Mouse (Mus musculus) mature B cell (primary cell): Measurements from ENCODE around the gene Krt27.

Source experiments
- in situ Hi-C: fragments of 300-500 bp; cut with MboI; formaldehyde crosslinking; loops from 2 replicates; pipeline ENCODE4 v1.14.3; 2019

Gene Krt27

DNA sequence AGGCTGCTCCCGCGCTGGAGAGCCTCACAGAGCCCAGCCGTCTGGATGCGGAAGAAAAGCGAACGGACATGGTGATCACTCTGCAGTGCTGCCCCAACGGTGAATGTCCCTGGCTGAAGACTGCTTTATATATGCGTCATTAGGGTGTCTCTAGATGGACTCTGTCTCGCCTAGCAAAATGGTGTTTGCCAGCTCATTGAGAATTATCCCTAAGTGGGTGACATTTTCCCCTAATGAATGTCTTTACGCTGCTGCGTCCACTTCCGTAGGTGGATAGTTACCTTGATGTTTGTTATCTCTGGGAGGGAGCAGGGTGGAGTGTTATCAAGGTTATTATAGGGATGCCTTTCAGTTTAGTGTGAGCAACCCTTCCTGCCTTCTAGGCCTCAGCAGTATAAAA, at the start of gene Krt27:
Gene Krt27, minus strand, starts transcription at position 101 of the 400 bp plus-strand sequence.
- in situ Hi-C loops, result no loop called here

- in situ Hi-C loops, result loop anchor here (25.0 kb wide), 1 partner anchor 887 kb away; no protein-coding TSS in a partner anchor
Observed at GRCm38 (mm10) chr11:99399956-99400549, 49.1 kb upstream of the Krt27 start.

- in situ Hi-C loops, result loop anchor here (25.0 kb wide), 1 partner anchor 888 kb away; no protein-coding TSS in a partner anchor
Observed at GRCm38 (mm10) chr11:99398832-99399231, 47.9 kb upstream of the Krt27 start.

DNA sequence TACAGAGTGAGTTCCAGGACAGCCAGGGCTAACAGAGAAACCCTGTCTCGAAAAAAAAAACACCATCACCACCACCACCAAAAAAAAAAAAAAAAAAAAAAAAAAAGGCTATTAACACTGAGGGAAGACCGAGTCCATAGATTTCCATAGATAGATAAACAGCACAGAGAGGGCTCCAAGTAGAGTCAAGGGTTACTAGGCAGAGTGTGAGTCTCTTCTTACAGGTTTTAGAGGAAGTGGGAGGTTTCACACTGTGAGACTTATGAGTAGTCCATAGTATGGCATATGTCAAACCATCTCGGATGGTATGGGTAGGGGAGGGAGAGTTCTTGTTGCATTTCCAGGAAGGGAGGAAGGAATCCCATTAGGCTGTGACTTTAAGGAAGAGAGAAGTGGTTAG, 47.2 kb upstream of the Krt27 start:
- in situ Hi-C loops, result loop anchor here (25.0 kb wide), 1 partner anchor 889 kb away; no protein-coding TSS in a partner anchor

- in situ Hi-C loops, result loop anchor here (25.0 kb wide), 1 partner anchor 891 kb away; no protein-coding TSS in a partner anchor
Observed at GRCm38 (mm10) chr11:99396661-99397060, 45.8 kb upstream of the Krt27 start.

DNA sequence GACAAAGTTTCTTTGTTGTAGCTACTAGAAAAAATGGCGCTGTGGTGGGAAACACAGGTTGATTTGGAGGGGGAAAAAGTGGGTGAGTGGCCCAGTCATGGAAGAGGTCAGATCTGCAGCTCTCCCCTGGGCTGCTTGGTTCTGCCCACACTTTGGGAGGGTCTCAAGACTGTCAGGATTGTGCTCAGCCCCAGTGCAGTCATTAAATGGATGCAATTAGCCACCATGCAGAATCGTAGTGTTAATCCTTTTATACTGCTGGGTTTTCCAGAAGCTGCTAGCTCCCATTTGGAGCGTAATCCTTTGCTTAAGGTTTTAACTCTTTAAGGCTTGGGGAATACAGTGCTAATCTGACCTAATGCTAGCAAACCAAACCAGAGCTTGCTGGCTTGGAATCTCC, 45.1 kb upstream of the Krt27 start:
- in situ Hi-C loops, result loop anchor here (25.0 kb wide), 1 partner anchor 891 kb away; no protein-coding TSS in a partner anchor

DNA sequence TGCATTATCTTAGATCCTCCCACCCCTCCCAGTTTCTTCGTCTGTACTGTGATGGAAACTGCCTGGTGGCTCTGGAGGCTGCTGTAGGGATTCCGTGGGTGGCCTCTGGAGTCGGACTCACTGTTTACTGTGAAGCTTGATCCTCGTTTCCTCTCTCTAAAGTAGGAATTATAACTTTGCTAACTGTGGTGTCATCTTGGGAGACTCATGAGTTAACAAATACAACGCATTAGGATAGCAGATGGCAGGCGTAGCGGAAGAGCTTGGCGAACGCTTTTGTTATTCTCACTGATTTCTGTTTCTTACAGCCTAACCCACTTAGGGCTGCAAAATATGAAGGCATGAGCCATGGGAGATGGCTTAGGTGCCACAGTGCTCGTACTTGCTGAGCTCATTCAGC, 41.6 kb upstream of the Krt27 start:
- in situ Hi-C loops, result loop anchor here (25.0 kb wide), 1 partner anchor 895 kb away; no protein-coding TSS in a partner anchor

DNA sequence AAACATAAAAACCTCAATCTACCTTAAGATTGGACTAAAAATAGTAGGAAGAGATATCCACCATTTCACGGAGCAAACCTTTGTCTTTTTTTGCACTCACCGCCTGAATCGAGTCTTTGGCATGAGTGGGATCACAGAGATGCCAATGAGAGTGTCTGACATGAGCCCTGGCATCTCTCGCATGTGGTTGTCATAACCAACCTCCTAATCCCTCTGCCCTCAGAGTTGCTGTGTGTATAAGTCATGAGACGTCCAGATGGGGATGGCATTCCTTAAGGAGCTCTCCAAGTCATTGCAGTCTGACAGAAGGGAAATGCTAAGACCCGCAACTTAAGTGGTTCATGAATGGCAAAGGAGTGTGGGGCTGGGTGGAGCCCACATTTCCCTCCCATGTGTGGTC, 40.5 kb upstream of the Krt27 start:
- in situ Hi-C loops, result loop anchor here (25.0 kb wide), 1 partner anchor 896 kb away; no protein-coding TSS in a partner anchor

GRCm38 (mm10) chr11:99390866-99391265, 40.0 kb upstream of the Krt27 start:
- in situ Hi-C loops, result loop anchor here (25.0 kb wide), 1 partner anchor 896 kb away; no protein-coding TSS in a partner anchor

DNA sequence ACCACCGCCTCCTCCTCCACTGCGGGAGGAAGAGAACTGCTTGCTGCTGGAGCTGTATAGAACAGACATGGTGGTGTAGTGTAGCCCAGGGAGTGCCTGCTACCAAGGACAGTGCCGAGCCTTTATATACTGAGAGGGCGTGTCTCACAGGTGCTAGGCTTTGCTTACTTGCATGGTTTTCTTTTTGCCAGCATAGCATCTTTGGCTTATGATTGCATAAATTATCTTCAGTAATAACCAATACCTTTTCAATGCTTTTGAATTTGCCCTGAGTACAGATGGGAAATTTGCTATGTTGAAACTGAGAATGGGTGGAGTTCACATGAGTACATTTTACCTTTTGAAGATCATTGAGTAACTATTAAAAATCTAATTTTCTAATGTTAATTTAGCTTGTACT, 38.4 kb upstream of the Krt27 start, which contains the start of gene Krt10:
Gene Krt10, minus strand, starts transcription at position 101 of the 400 bp plus-strand sequence.
- in situ Hi-C loops, result loop anchor here (25.0 kb wide), 1 partner anchor 898 kb away; no protein-coding TSS in a partner anchor

GRCm38 (mm10) chr11:99388661-99389060, 37.8 kb upstream of the Krt27 start:
- in situ Hi-C loops, result loop anchor here (25.0 kb wide), 1 partner anchor 899 kb away; no protein-coding TSS in a partner anchor

DNA sequence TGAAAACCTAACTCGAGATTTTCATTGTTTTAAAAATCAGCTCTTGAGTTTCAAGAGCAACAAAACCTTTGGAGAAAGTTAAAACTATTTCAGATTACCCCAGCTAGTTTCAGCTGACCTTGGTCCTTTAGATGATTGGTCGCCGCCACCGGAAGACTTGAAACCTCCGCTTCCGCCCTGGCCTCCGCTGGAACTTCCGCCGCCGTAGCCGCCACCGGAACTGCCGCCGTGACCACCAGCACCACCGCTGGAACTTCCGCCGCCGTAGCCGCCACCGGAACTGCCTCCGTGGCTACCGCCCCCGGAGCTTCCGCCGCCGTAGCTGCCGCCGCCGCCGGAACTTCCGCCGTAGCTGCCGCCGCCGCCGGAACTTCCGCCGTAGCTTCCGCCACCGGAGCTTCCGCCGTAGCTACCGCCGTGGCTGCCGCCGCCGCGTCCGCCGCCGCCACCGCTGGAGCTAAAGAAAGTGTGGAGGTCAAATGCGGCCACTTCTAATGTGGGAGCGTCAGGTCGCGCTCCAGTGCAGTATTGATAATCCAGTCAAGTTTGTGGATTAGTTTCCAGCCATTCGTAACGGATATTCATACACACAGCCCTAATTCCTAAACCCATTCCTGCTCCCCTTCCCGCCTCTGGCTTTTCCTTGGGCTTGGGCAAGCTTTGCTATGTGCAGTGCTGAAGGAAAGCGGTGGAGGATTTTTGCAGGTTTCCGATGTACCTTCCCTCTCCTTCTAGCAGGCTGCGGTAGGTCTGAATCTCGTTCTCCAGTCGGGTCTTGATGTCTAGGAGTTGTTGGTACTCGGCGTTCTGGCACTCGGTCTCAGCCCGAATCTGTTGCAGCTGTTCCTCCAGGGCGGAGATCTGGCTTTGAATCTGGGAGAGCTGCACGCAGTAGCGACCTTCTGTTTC, 35.2 kb upstream of the Krt27 start:
- in situ Hi-C loops, result loop anchor here (25.0 kb wide), 1 partner anchor 901 kb away; no protein-coding TSS in a partner anchor

- in situ Hi-C loops, result loop anchor here (25.0 kb wide), 1 partner anchor 908 kb away; no protein-coding TSS in a partner anchor
Observed at GRCm38 (mm10) chr11:99379568-99379967, 28.7 kb upstream of the Krt27 start.

GRCm38 (mm10) chr11:99374803-99375202, 23.9 kb upstream of the Krt27 start, which contains the start of gene Krt28:
Gene Krt28, minus strand, starts transcription at chr11:99374903.
- in situ Hi-C loops, result loop anchor here (25.0 kb wide), 1 partner anchor 912 kb away; no protein-coding TSS in a partner anchor

- in situ Hi-C loops, result no loop called here
Observed at GRCm38 (mm10) chr11:99369853-99370451, 19.0 kb upstream of the Krt27 start.

GRCm38 (mm10) chr11:99369229-99369628, 18.3 kb upstream of the Krt27 start:
- in situ Hi-C loops, result no loop called here

- in situ Hi-C loops, result no loop called here
Observed at GRCm38 (mm10) chr11:99366791-99367190, 15.9 kb upstream of the Krt27 start.

DNA sequence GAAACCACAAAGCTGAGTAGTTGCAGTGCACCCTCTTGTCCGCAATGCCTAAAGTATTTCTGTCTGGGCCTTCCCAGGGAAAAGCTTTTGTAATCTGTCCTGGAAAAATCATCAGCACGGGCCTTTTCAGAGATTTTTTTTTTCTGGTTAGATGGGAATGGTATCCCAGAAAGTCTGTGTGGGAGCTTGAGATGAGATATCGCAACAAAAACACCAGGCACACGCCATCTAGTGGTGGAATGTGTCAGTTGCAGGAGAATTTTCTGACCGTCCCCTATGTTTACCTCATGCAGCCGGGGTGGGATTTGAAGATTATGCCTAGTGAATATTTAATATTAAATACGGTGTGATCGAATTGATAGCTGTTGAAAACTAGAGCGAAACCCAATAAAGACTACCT, 13.5 kb upstream of the Krt27 start:
- in situ Hi-C loops, result no loop called here

DNA sequence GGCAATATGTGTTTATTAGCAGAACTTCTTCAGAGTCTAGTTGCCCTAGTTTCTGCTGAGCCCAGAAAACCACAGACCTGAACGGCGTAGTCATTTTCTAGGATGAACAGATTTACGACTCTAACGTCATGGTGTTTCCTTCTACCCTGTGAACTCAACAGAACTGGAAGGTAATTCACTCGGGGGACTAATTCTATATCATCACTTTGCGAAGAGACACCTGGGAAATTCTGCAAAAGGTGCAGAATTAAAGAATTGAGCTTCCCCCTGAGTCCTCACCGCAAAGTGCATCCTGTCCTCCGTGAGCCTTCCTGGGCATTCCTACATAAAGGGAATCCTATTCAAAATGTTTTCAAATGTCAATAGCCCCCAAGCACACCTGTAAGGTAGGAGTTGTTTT, 10.5 kb upstream of the Krt27 start:
- in situ Hi-C loops, result no loop called here

DNA sequence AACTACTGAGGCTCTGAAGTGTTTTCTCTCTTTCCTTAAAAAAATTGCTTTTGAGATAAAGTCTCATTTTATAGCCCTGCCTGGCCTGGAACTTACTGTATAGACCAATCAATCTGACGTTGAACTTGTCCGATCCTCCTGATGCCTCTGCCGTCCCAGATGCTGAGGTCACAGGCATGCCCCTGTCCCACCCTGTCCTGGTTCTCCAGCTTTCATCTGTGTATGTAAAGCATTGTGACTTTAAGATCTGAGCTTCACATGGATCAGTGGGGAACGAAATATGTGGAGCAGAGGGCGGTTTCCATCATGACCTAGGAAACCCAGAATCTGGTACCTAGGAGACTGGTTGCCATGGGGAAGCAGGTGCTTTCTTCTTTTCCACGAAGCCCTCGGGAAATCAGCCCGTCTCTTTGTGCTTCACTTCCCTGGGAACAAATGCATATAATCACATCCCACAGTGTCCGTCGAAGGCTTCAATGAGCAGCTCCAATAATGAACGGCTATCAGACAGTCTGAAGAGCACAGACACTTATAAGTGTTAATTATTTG, 11.5 kb downstream of the Krt27 start:
- in situ Hi-C loops, result no loop called here

DNA sequence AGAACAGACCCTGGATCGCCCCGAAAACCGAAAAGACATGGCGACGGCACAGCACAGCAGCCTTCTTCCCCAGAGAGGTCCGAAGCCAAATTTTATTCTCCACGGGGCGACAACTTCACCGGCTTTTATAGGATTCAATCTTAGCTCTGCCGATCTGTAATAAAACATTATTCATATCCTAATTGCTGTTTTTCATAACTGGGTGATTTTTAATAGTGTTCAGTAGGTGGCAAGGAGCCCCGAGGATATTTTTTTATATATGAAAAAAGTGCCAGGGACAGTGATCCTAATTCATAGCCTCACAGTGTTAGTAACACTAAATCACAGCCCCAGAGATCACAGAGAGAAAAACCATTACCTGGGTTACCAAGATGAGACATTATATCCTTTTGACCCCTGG, 13.0 kb downstream of the Krt27 start, which contains the start of gene Krt26:
Gene Krt26, minus strand, starts transcription at position 101 of the 400 bp plus-strand sequence.
- in situ Hi-C loops, result no loop called here
